Comparison of ENCODE assay signal across 11 mouse cellular contexts in genomic region chr14:105432670-105433069, GRCm38 (mm10).
A peak's percentile ranks its signal among the peaks of the same experiment; 100 is the strongest.
DNase-seq lines count a peak whose midpoint lies in the region; ATAC-seq lines count a peak whose summit lies in the region.
"Had no signal": no experiment of that assay in that cellular context is flagged by ENCODE, and none has a peak within 500 bp of the region (broad histone marks: within the 10 kb centered on the region; RNA-seq: fewer than 3 reads in every experiment).

No protein-coding gene starts in this region.

- WGBS in heart, embryonic 14.5 days: 4% methylated on average over 4 of the region's 4 CpGs
- 6% methylated on average over 4 of the region's 4 CpGs for WGBS in neural tube, embryonic 15.5 days
- WGBS in limb, embryonic 10.5 days: 0% methylated on average over 4 of the region's 4 CpGs

- no peaks in the 10 kb centered on the region for H3K36me3 ChIP-seq in heart, embryonic 14.5 days (ENCODE audit: control insufficient read depth, insufficient read depth, low read length)
- no peaks in the 10 kb centered on the region for H3K36me3 ChIP-seq in neural tube, embryonic 15.5 days
- no peaks in the 10 kb centered on the region for H3K36me3 ChIP-seq in limb, embryonic 10.5 days

- H3K9me3 ChIP-seq in heart, embryonic 14.5 days (ENCODE audit: control insufficient read depth, low read length): no peaks in the 10 kb centered on the region
- no peaks in the 10 kb centered on the region for H3K9me3 ChIP-seq in neural tube, embryonic 15.5 days (replicated peaks)
- no peaks in the 10 kb centered on the region for H3K9me3 ChIP-seq in limb, embryonic 10.5 days (replicated peaks)

- H3K9ac ChIP-seq in heart, embryonic 14.5 days (ENCODE audit: low read length): peak overlapping the region; percentile 44; the same call in 1 of the 2 replicates
- no peak overlapping the region for H3K9ac ChIP-seq in neural tube, embryonic 15.5 days (replicated peaks)
- H3K9ac ChIP-seq: lung, embryonic 14.5 days had no signal

- no peak overlapping the region for H3K4me3 ChIP-seq in heart, embryonic 14.5 days (ENCODE audit: control insufficient read depth in 1 of 2, insufficient read depth in 1 of 2, low read depth in 1 of 2, low read length in 2 of 2)
- H3K4me3 ChIP-seq in neural tube, embryonic 15.5 days (replicated peaks): no peak overlapping the region
- no peak overlapping the region for H3K4me3 ChIP-seq in limb, embryonic 10.5 days

- H3K4me1 ChIP-seq in heart, embryonic 14.5 days (ENCODE audit: control insufficient read depth in 2 of 2, insufficient read depth in 2 of 2, low read length in 2 of 2): peaks cover 5 to 12% of the 10 kb centered on the region in 2 experiments; a peak in 3 of 4 replicates
- H3K4me1 ChIP-seq in neural tube, embryonic 15.5 days: peaks cover 2% of the 10 kb centered on the region
- H3K4me1 ChIP-seq in limb, embryonic 10.5 days: peaks cover 14% of the 10 kb centered on the region

- ATAC-seq in heart, embryonic 14.5 days (ENCODE audit: insufficient number of reproducible peaks, insufficient read depth, low FRiP score, low read depth): peak; percentile 56; the same call in 1 of the 2 replicates
- ATAC-seq in neural tube, embryonic 15.5 days (ENCODE audit: low FRiP score): no peak

- H3K27ac ChIP-seq in heart, embryonic 14.5 days (replicated peaks in 1 of 2; ENCODE audit: control insufficient read depth in 1 of 2, insufficient read depth in 1 of 2, low read depth in 2 of 2, low read length in 2 of 2): peak overlapping the region in 1 of 2 experiments; percentile 49; a peak in 2 of 4 replicates
- no peak overlapping the region for H3K27ac ChIP-seq in neural tube, embryonic 15.5 days (replicated peaks)
- no peak overlapping the region; the same call in 1 of the 2 replicates for H3K27ac ChIP-seq in limb, embryonic 10.5 days

- DNase-seq in heart, adult 8-10 months (ENCODE audit: low spot score): no peak
- peak; percentile 30 for DNase-seq in neural tube, embryonic 10.5 days (ENCODE audit: extremely low spot score, low spot score)
- peak; percentile 42 for DNase-seq in limb, embryonic 10.5 days (ENCODE audit: low spot score)
- peak; percentile 51 for DNase-seq in retina, postnatal 1 day
- no peak for DNase-seq in ovary, adult 18-20 months (ENCODE audit: low spot score)
- DNase-seq in cerebellum, postnatal 4 days (ENCODE audit: low spot score in 2 of 2): no peak
- DNase-seq: cerebellum, postnatal 25 days; gastrocnemius, postnatal 10 days; lung, embryonic 14.5 days had no signal

- H3K27me3 ChIP-seq in heart, embryonic 14.5 days (ENCODE audit: control insufficient read depth, insufficient read depth, low read length): no peaks in the 10 kb centered on the region
- no peaks in the 10 kb centered on the region for H3K27me3 ChIP-seq in neural tube, embryonic 15.5 days (replicated peaks)
- H3K27me3 ChIP-seq in limb, embryonic 10.5 days (ENCODE audit: low read depth, poor library complexity, severe bottlenecking): no peaks in the 10 kb centered on the region

- peak overlapping the region; percentile 4; the same call in 1 of the 2 replicates for H3K4me2 ChIP-seq in heart, embryonic 14.5 days (ENCODE audit: low read length)
- no peak overlapping the region for H3K4me2 ChIP-seq in neural tube, embryonic 15.5 days
- H3K4me2 ChIP-seq: lung, embryonic 14.5 days had no signal

Comparison
In these comparisons a context has a peak if more than half of its experiments do, and no peak if none do; other contexts are left out.
1. DNase-seq: peak in neural tube, embryonic 10.5 days (single experiment), limb, embryonic 10.5 days (single experiment) and retina, postnatal 1 day (single experiment); none in heart, adult 8-10 months (single experiment), ovary, adult 18-20 months (single experiment) and cerebellum, postnatal 4 days (0 of 2).